Mouse (Mus musculus) bone marrow macrophage, adult 2 months (primary cell): ENCODE results near the gene Arhgef3.

Source experiments
- CTCF ChIP-seq: IDR thresholded peaks from 2 replicates; pipeline ENCODE4 v1.5.1; 2012; ENCODE audit warnings: low read depth, mild to moderate bottlenecking, low read length, moderate library complexity
- POLR2A ChIP-seq: IDR thresholded peaks from 2 replicates; pipeline ENCODE4 v1.6.1; 2012; ENCODE audit warnings: mild to moderate bottlenecking, low read depth, low read length, borderline replicate concordance

DNA sequence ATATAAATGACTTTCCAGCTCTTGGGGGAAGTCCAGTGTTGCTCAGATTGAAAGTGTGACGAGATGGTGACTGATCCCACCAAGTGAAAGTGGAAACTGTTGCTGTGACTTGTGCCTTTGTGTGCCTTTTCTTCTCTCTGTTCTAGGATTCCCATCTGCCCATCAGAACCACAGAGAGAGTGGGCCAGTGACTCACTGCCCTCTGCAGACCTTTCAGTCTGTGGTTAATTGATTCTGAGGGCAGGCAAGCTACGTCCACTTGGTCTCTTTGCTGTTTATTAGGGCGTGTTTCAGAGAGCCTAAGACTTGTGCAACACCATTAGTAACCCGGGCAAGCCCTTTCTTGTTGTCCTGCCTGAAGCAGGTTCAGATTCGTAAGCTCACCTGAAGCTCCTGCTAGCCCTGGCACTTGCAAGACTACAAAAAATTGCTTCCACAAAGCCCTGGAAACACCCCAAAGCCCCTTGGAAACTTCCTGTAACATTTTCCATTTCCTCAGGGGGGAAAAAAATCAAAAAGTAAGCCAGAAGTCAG lies 261.5 kb downstream of the Arhgef3 start:
- no peak for TF ChIP-seq CTCF
- TF ChIP-seq POLR2A: no peak
